Mouse (Mus musculus) neural tube, embryonic 14.5 days (tissue): ENCODE results near the gene Spred2. TPM values are rescaled to one million over a fixed set of nuclear protein-coding genes. Genes with fewer than 3 reads are reported as not detected.
A peak's percentile ranks its signal among the peaks of the same experiment; 100 is the strongest.

Source experiments
- ATAC-seq: fragments of 200-750 bp; cut with Nextera tagmentation; 2 replicates; pipeline ENCODE4 v1.8.0; 2017; ENCODE audit warnings: low read depth, mild to moderate bottlenecking, moderate TSS enrichment, moderate library complexity
- H3K27ac ChIP-seq: fragments of 300-500 bp; sonication (generic); 2 replicates; pipeline ENCODE4 v1.5.1; 2014; ENCODE audit warnings: low read depth, mild to moderate bottlenecking, control low read depth, low read length, moderate library complexity, mixed read lengths
- H3K27me3 ChIP-seq: fragments of 300-500 bp; sonication (generic); 2 replicates; pipeline ENCODE4 v1.6.1; 2014; ENCODE audit warnings: low read length; ENCODE audit not compliant: control insufficient read depth, insufficient read depth
- H3K36me3 ChIP-seq: fragments of 300-500 bp; sonication (generic); 2 replicates; pipeline ENCODE4 v1.6.1; 2014; ENCODE audit warnings: low read length, mixed read lengths; ENCODE audit not compliant: control insufficient read depth, insufficient read depth
- H3K4me1 ChIP-seq: fragments of 300-500 bp; sonication (generic); 2 replicates; pipeline ENCODE4 v1.6.1; 2014; ENCODE audit warnings: low read length; ENCODE audit not compliant: control insufficient read depth, insufficient read depth
- H3K4me2 ChIP-seq: fragments of 300-500 bp; sonication (generic); 2 replicates; pipeline ENCODE4 v1.6.1; 2014; ENCODE audit warnings: mild to moderate bottlenecking, low read depth, low read length, control low read depth
- H3K4me3 ChIP-seq: fragments of 300-500 bp; sonication (generic); 2 replicates; pipeline ENCODE4 v1.5.1; 2014; ENCODE audit warnings: low read depth, low read length, control low read depth, mixed read lengths
- H3K9ac ChIP-seq: fragments of 300-500 bp; sonication (generic); replicated peaks from 2 replicates; pipeline ENCODE4 v1.6.1; 2014; ENCODE audit warnings: low read depth, mild to moderate bottlenecking, control low read depth, low read length, mixed read lengths
- H3K9me3 ChIP-seq: fragments of 300-500 bp; sonication (generic); 2 replicates; pipeline ENCODE4 v1.6.1; 2016; ENCODE audit warnings: low read length; ENCODE audit not compliant: control insufficient read depth
- WGBS: fragments of 180-500 bp; shearing (Covaris S2); extraction: QIAGEN DNeasy Blood & Tissue Kit; methylation state at CpG from one replicate; pipeline ENCODE4 v1.1.7; 2014; 5-methylcytosine and 5-hydroxymethylcytosine counted together
- polyA plus RNA-seq: library from polyadenylated mRNA; unstranded; fragments of >200 nt; fragmentation: Nextera tagmentation; extraction: Ambion mirVana; gene quantifications from 2 replicates; pipeline ENCODE4 v1.2.1, GENCODE M21; 2014

Spred2 gene
- polyA plus RNA-seq, 1 experiment from 2014 or later = 6.8 TPM

- no peak overlapping the region for H3K4me2 ChIP-seq
- no peaks in the 10 kb centered on the region for H3K27me3 ChIP-seq
- H3K9ac ChIP-seq = no peak overlapping the region
- no peaks in the 10 kb centered on the region for H3K9me3 ChIP-seq
- peaks cover 13% of the 10 kb centered on the region; the same call in 1 of the 2 replicates for H3K4me1 ChIP-seq
- no peak overlapping the region for H3K4me3 ChIP-seq
- ATAC-seq = no peak
- WGBS = 78% methylated on average over 6 of the region's 6 CpGs
- H3K27ac ChIP-seq = no peak overlapping the region
- no peaks in the 10 kb centered on the region for H3K36me3 ChIP-seq
These were observed 58.6 kb downstream of the Spred2 start for GRCm38 (mm10) chr11:19982779-19983178.

- no peak overlapping the region for H3K27ac ChIP-seq
- ATAC-seq = peak; percentile 46; the same call in 1 of the 2 replicates
- no peak overlapping the region for H3K4me2 ChIP-seq
- H3K4me3 ChIP-seq = no peak overlapping the region
- H3K4me1 ChIP-seq = peaks cover 16% of the 10 kb centered on the region; the same call in 1 of the 2 replicates
- no peaks in the 10 kb centered on the region for H3K27me3 ChIP-seq
- no peak overlapping the region for H3K9ac ChIP-seq
- H3K9me3 ChIP-seq = no peaks in the 10 kb centered on the region
- 31% methylated on average over 4 of the region's 4 CpGs for WGBS
- H3K36me3 ChIP-seq = no peaks in the 10 kb centered on the region
These were observed 59.1 kb downstream of the Spred2 start for GRCm38 (mm10) chr11:19983298-19983697.

GRCm38 (mm10) chr11:19984029-19984428 is 59.9 kb downstream of the Spred2 start:
- Histone ChIP-seq H3K9ac (no peak overlapping the region), H3K4me2 (no peak overlapping the region), H3K27me3 (no peaks in the 10 kb centered on the region), H3K27ac (no peak overlapping the region), H3K36me3 (no peaks in the 10 kb centered on the region), H3K4me3 (no peak overlapping the region), H3K9me3 (no peaks in the 10 kb centered on the region), H3K4me1 (peaks cover 16% of the 10 kb centered on the region; the same call in 1 of the 2 replicates)
- WGBS = 87% methylated on average over 9 of the region's 9 CpGs
- ATAC-seq = no peak

GRCm38 (mm10) chr11:19985283-19985854 is 61.2 kb downstream of the Spred2 start:
- Histone ChIP-seq H3K4me1 (peaks cover 16% of the 10 kb centered on the region; the same call in 1 of the 2 replicates), H3K27me3 (no peaks in the 10 kb centered on the region), H3K27ac (no peak overlapping the region), H3K36me3 (no peaks in the 10 kb centered on the region), H3K9ac (no peak overlapping the region), H3K4me2 (no peak overlapping the region), H3K4me3 (no peak overlapping the region), H3K9me3 (no peaks in the 10 kb centered on the region)
- 61% methylated on average over 5 of the region's 5 CpGs for WGBS
- ATAC-seq = no peak

GRCm38 (mm10) chr11:19986443-19986861 is 62.3 kb downstream of the Spred2 start:
- peaks cover 16% of the 10 kb centered on the region; the same call in 1 of the 2 replicates for H3K4me1 ChIP-seq
- 0 out of 2 replicates have a peak, but pooled peaks have one; percentile 5 for ATAC-seq
- H3K27ac ChIP-seq = peak overlapping the region; percentile 34; the same call in 1 of the 2 replicates
- H3K9ac ChIP-seq = no peak overlapping the region
- no peaks in the 10 kb centered on the region for H3K27me3 ChIP-seq
- H3K9me3 ChIP-seq = no peaks in the 10 kb centered on the region
- no peak overlapping the region for H3K4me3 ChIP-seq
- no peaks in the 10 kb centered on the region for H3K36me3 ChIP-seq
- WGBS = 0% methylated on average over 1 of the region's 1 CpGs
- H3K4me2 ChIP-seq = no peak overlapping the region; the same call in 1 of the 2 replicates

GRCm38 (mm10) chr11:19986871-19987755 is 62.9 kb downstream of the Spred2 start:
- H3K36me3 ChIP-seq = no peaks in the 10 kb centered on the region
- H3K4me3 ChIP-seq = no peak overlapping the region
- H3K4me2 ChIP-seq = no peak overlapping the region; the same call in 1 of the 2 replicates
- no peaks in the 10 kb centered on the region for H3K27me3 ChIP-seq
- peak; percentile 45; the same call in 1 of the 2 replicates for ATAC-seq
- 7% methylated on average over 17 of the region's 17 CpGs for WGBS
- peaks cover 16% of the 10 kb centered on the region; the same call in 1 of the 2 replicates for H3K4me1 ChIP-seq
- no peaks in the 10 kb centered on the region for H3K9me3 ChIP-seq
- H3K27ac ChIP-seq = peak overlapping the region; percentile 34
- no peak overlapping the region for H3K9ac ChIP-seq

GRCm38 (mm10) chr11:19987756-19988091 is 63.5 kb downstream of the Spred2 start:
- WGBS = 3% methylated on average over 9 of the region's 9 CpGs
- Histone ChIP-seq H3K27ac (no peak overlapping the region), H3K4me3 (no peak overlapping the region), H3K4me1 (peaks cover 18% of the 10 kb centered on the region; the same call in 1 of the 2 replicates), H3K36me3 (no peaks in the 10 kb centered on the region), H3K4me2 (no peak overlapping the region), H3K9ac (no peak overlapping the region), H3K9me3 (no peaks in the 10 kb centered on the region), H3K27me3 (no peaks in the 10 kb centered on the region)
- ATAC-seq = no peak

GRCm38 (mm10) chr11:19988224-19988623 is 64.0 kb downstream of the Spred2 start:
- H3K4me3 ChIP-seq = no peak overlapping the region
- no peak overlapping the region for H3K9ac ChIP-seq
- H3K27ac ChIP-seq = no peak overlapping the region
- 30% methylated on average over 5 of the region's 5 CpGs for WGBS
- ATAC-seq = no peak
- no peaks in the 10 kb centered on the region for H3K9me3 ChIP-seq
- peaks cover 18% of the 10 kb centered on the region; the same call in 1 of the 2 replicates for H3K4me1 ChIP-seq
- no peak overlapping the region for H3K4me2 ChIP-seq
- H3K27me3 ChIP-seq = no peaks in the 10 kb centered on the region
- H3K36me3 ChIP-seq = no peaks in the 10 kb centered on the region

GRCm38 (mm10) chr11:19988631-19989030 is 64.5 kb downstream of the Spred2 start:
- H3K4me2 ChIP-seq = no peak overlapping the region
- no peaks in the 10 kb centered on the region for H3K36me3 ChIP-seq
- no peaks in the 10 kb centered on the region for H3K9me3 ChIP-seq
- H3K4me3 ChIP-seq = no peak overlapping the region
- H3K9ac ChIP-seq = no peak overlapping the region
- H3K27ac ChIP-seq = no peak overlapping the region
- 68% methylated on average over 6 of the region's 6 CpGs for WGBS
- ATAC-seq = no peak
- H3K4me1 ChIP-seq = peaks cover 18% of the 10 kb centered on the region; the same call in 1 of the 2 replicates
- H3K27me3 ChIP-seq = no peaks in the 10 kb centered on the region
